Comparison of ENCODE assay signal across 13 mouse cellular contexts in genomic region chr13:114319136-114319535, GRCm38 (mm10).
"Had no signal": no experiment of that assay in that cellular context is flagged by ENCODE, and none has a peak within 500 bp of the region (broad histone marks: within the 10 kb centered on the region; RNA-seq: fewer than 3 reads in every experiment).

No protein-coding gene starts in this region.

- ATAC-seq: liver, postnatal 0 days; lung, postnatal 0 days; midbrain, embryonic 13.5 days; midbrain, embryonic 15.5 days had no signal

- H3K27me3 ChIP-seq: liver, embryonic 15.5 days; lung, embryonic 15.5 days; megakaryocyte, embryonic 14.5 days; midbrain, embryonic 13.5 days; midbrain, embryonic 15.5 days; neural tube, embryonic 12.5 days had no signal

- DNase-seq: liver, postnatal 0 days; lung, adult 2 months; right cerebral cortex, postnatal 14 days; thymus, adult 18-20 months; thymus, postnatal 14 days; thymus, postnatal 36 days had no signal
